Mouse (Mus musculus) frontal cortex, adult 2 months (tissue): ENCODE measurements around the gene Fkbp15. TPM values are rescaled to one million over a fixed set of nuclear protein-coding genes. Genes with fewer than 3 reads are reported as not detected.
"Not testable (repeated sequence)": the region's sequence is repeated elsewhere in the genome, so short reads cannot be mapped to it uniquely, and the experiment has no call there.

Experiments used
- DNase-seq, 2 experiments: peaks; one replicate each; pipeline ENCODE4 v3.0.0; 2022; ENCODE audit warnings: low spot score in 1 of 2; ENCODE audit errors: extremely low spot score in 1 of 2
- polyA plus RNA-seq: library from polyadenylated mRNA; depleted of rRNA; stranded (reverse); fragments of >200 nt; gene quantifications from 2 replicates; pipeline ENCODE4 v1.2.3, GENCODE M21; 2012

Fkbp15 gene
- polyA plus RNA-seq, 1 experiment, result 27.2 TPM

- DNase-seq, result peak; percentile 48 to 84
Measured at GRCm38 (mm10) chr4:62286257-62286991, 73.9 kb downstream of the Fkbp15 start.

GRCm38 (mm10) chr4:62285576-62285975, 74.8 kb downstream of the Fkbp15 start:
- DNase-seq, result no peak

DNA sequence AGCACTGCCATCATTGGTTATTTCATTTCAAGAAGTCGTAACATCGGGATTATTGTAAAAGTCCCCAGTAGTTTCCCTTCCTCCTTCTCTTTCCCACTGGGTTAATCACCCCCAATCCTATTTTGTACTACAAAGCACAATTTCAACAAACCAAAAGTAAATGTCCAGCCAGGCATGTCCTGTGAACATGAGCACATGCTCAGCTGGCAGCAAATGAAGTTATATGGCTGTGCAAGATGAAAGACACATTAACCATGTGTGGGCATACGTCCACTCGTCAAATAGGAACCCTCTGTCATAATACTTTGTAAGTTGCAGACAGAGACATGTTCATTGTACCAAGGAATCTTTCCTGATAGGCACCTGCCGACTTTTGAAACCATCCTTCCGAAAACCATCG, 77.4 kb downstream of the Fkbp15 start:
- no peak for DNase-seq

- DNase-seq, result no peak
Measured at GRCm38 (mm10) chr4:62281319-62281718, 79.0 kb downstream of the Fkbp15 start.

GRCm38 (mm10) chr4:62278081-62278480, 82.3 kb downstream of the Fkbp15 start:
- DNase-seq, result no peak

- DNase-seq, result no peak
Measured at GRCm38 (mm10) chr4:62277222-62277621, 83.1 kb downstream of the Fkbp15 start.

DNA sequence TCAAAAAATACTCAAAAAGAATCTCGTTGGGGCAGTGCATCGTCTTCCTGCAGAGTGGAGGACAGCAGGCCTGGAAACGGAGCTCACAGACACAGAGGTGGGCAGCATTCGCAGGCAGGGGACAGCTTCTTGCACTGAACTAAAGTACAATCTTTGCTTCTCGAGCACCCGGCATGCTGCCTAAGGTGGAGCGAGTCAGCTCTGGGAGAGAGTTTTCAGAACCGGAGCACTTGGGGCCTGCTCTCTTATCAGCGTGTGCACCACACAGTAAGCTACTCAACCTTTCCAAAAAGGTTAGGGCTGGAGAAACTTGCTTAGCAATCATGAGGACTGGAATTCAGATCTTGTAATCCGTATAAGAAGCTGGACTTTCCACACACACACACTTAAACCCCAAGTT, 83.7 kb downstream of the Fkbp15 start:
- no peak for DNase-seq

DNA sequence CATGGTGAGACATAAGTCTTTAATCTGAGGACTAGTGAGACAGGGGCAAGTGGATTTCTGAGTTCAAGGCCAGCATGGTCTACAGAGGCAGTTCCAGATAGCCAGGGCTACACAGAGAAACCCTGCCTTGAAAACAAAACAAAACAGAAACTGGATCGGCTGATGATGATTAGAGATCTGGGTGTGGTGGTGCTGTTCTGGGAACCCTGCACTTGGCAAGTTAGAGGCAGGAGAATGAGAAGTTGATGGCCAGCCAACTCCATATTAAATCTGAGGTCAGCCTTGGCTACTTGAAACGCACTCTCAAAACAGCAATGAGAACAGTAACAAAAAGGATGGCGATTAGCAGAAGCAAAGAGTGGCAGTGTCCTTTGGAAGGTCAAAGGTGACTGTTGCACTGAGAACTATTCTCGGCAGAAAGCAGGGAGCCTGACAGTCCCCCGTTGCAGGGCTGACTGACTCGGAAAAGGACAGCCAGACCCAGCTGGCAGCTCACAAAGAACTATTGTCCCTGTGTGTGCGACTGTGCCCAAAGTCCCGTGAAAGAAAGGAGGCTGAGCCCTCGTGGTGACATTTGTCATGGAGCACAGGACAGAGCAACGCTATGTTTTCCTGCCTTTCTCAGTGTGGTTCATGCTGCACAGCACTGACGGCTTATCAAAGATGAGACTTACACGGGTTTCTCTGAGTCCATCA, 85.4 kb downstream of the Fkbp15 start:
- DNase-seq, result no peak

DNA sequence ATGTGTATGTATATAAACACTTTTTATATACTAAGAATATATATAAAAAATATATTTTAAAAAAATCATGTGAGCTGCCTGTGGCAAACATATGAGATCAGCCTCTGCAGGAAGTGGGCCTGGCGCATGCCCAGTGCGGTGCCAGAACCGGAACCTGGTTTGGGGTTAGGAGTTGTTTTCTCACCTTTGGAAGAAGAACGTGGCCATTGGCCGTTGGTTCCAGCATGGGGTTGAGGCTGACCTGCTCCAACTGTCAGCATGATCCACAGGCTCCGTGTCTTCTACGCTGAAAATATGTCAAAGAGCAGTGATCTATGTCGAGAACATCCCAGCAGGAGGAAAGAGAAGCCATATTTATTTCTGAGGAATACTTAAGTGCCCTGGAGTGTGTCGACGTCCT, 86.4 kb downstream of the Fkbp15 start:
- no peak for DNase-seq

GRCm38 (mm10) chr4:62272696-62273095, 87.7 kb downstream of the Fkbp15 start:
- no peak for DNase-seq

DNA sequence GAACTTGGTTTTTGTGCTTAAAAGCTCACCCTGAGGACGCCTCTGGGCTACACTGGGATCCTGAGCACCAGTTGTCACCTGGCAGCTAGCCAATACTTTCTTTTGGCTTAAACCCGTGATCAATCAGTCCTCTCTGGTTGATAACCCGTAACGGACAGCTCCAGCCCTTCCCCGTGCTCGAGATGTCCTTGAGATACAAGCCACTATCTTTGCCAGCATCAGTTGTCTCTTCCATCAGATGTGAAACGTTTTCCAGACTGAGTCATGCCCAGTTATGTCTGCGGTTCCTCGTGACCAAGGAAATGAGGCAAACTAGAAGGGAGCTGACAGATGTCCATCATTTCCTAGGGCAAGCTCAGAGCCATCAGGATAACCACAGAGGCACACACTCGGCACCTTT, 93.2 kb downstream of the Fkbp15 start:
- no peak for DNase-seq

DNA sequence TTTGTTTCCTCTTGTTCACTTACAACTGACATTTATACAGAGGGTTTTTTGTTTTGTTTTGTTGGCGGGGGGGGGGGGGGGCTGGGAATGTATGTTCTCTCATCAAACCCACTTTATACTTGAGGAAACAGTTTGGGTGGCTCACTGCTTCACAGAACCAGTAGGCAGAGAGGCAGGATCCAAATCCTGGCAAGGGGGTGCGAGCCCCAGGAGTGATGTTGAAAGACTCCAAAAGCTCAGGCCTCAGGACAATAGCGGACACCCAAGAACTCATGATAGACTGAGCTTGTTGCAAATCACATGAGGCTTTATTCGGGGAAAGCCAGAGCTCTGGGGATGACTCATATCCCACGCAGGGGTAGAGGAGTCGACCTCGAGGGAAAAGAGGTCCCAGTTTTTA, 94.3 kb downstream of the Fkbp15 start:
- DNase-seq, result not testable (repeated sequence)

DNA sequence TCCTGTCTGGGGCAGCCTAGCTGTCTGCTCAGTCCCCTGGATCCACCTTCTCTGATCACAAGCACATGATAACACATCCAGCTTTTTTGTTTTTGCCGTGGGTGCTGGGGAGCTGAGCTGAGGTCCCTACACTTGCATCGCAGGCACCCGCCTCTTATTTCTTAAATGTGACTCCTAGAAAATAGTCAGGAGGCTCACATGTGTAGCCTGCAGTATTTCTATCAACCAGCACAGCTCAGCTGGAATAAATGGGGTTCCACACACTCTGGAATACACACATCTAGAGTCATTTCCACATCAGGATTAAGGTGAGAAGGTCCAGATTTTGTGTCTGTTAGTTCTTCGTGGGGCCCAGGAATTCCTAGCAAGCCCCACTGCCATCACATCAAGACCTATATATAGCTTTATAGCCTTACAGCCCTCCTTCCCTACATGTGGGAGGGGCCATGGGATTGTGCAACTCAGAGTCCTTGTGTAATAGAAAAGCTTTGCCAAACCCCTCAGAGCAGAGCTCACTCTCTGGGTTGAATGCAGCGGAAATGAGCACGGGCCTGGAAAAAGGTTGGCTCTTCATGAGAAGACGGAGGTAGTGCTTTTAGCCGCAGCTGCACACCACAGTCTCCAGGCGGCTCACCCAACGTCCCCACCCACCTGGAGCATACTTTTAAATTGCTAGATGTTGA, 95.1 kb downstream of the Fkbp15 start:
- DNase-seq, result no peak

DNA sequence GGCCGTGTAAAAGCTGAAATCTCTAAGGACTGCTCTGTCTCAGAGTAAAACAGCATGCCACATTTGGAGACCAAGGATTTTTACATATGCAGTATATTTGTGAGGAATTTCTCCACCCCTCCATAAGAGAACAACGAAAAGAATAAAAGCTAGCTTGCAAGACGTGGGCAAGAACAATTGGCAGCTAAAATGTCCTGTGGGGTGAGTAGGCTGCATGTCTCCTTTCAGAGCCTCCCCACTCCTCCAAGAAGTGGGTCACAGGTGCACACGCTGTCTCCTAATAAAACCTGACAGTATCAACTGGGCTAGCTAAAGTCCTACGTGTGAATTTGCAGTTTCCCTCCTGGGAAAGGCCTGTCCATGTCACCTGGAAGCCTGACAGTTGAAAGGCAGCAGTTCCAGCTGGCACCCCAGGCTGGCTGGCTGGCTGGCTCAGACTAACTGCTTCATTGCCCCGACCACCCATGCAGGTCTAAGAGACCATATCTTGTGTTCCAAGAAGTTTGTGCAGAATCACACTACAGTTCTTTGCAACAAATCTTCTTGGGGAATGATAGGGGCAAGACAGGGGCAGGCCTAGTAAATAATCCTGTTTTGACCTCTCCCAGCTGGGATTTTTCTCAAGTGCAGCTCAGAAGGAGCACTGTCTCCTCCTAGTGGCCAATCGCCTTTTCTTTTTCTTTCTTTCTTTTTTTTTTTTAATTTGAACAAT, 97.1 kb downstream of the Fkbp15 start:
- peak in 1 of 2 experiments; percentile 55 for DNase-seq

GRCm38 (mm10) chr4:62262276-62262675, 98.1 kb downstream of the Fkbp15 start, which contains the start of gene Slc31a2:
TSS of gene Slc31a2 (plus strand) at chr4:62262562.
- no peak for DNase-seq

GRCm38 (mm10) chr4:62256931-62257330, 103.4 kb downstream of the Fkbp15 start:
- no peak for DNase-seq

DNA sequence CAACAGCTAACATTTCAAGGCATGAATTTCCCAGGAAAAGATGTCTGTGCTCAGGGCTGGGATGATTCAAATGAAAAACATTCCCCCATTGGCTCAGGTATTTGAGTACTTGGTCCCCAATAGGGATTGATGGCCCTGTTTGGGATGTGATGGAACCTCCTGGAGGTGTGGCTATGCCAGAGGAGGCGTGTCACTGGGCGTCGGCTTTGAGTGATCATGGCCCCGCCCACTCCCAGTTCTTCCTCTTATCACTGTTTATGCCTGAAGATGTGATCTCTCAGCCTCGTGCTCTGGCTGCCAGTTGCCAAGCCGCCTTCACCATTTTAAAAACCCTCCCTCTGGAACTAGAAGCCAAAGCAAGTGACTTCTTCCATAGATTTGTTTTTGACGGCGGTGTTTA, 105.8 kb downstream of the Fkbp15 start:
- no peak for DNase-seq

DNA sequence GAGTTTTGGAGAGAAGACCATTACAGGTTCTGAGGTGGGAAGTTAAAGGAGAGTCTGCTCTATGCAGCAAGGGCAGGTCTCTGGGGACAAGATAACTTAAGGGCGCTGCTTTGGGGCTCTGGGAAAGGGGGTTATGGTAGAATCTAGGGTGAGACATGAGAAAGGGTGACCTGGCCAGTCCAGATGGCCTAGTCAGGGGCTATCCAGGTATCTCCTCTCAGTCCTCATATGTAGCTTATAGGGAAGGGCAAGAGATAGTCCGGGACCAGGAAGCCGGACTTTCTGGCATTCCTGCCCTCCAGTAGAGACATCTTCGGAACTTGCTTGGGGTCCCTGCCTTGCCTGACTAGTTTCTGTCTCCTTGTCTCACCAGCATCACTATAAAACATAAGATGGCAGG, 108.6 kb downstream of the Fkbp15 start:
- DNase-seq, result no peak

DNA sequence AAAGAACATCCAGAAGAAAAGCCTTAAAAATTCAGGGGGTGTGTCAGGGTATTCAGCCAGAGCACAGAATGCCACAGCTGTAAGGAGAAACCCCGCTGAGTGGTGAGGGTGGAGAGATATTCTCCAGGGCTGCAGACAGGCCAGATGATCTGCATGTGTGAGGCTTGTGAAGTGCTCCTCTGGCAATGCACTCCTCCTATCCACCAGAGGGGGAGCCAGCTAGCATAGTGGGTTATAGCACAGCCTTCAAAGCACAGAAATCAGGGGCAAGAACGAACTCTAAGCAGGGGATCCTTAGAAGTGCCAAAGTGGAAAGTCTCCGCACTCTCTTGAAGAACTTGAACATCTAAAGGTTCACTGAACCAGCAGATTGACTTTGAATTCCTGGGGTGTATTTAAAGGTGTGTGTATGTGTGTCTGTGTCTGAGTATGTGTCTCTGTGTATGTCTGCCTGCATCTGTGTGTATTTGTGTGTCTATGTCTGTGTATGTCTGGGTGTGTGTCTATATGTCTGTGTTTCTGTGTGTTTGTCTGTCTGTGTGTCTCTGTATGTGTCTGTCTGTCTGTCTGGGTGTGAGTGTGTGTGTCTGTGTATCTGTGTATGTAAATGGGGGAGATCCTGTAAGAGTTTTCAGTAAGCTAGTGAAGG, 109.3 kb downstream of the Fkbp15 start:
- DNase-seq, result no peak
